Mouse (Mus musculus) cortical plate, adult 2 months (tissue): Measurements from ENCODE around the gene Snx20.

Source experiments
- CTCF ChIP-seq: fragments of 200-500 bp; IDR thresholded peaks from 2 replicates; pipeline ENCODE4 v1.5.1; 2011; ENCODE audit warnings: mild to moderate bottlenecking, control low read depth, low read length; ENCODE audit not compliant: insufficient read depth; ENCODE audit errors: extremely low read depth
- POLR2A ChIP-seq: fragments of 200-500 bp; IDR thresholded peaks from 2 replicates; pipeline ENCODE4 v1.6.1; 2011; ENCODE audit warnings: mild to moderate bottlenecking, low read length, control low read depth; ENCODE audit not compliant: insufficient read depth; ENCODE audit errors: extremely low read depth

DNA sequence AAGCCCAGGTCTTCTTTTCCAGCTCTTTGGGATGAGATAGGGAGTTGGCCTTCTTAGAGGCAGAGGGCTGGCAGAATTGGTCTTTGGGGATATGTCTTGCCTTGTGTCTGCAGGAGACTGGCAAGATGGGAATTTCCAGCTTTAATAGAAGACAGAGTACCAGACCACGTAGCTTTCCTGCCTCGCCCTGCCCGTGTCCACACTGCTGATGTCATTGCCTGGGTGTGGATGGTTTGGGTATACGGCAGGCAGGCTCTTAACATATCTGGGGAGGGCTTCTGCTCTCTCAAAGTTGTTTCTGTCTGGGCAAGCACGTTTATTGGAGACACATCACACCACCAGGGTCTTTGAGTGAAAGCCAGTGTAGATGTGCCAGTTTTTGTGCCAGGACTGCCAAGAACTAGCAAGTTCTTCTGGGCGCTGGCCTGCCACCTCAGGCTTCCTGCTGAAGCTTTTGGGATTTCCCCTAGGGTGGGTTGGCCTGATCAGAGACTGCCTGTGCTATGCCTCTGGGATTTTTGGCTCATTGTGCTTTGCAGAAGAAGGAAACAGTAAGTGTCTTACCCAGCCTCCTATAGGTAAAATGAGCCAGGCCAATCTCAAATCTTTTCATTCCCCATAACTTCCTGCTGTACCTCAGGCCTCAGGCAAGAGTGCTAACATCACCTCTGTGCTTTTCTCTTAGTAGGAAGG is 14.2 kb upstream of the Snx20 start:
- TF ChIP-seq CTCF: no peak
- TF ChIP-seq POLR2A: no peak
